Mouse (Mus musculus) heart, adult 2 months (tissue): ENCODE data around the gene Hoxc4.

Experiments
- CTCF ChIP-seq: fragments of 200-600 bp; IDR thresholded peaks from 2 replicates; pipeline ENCODE4 v1.8.1; 2022; ENCODE audit warnings: antibody characterized with exemption, mild to moderate bottlenecking, moderate library complexity
- EP300 ChIP-seq: fragments of 200-500 bp; IDR thresholded peaks from 2 replicates; pipeline ENCODE4 v1.6.1; 2011; ENCODE audit warnings: low read depth, low read length, control low read depth; ENCODE audit not compliant: insufficient read depth
- POLR2A ChIP-seq: fragments of 200-500 bp; IDR thresholded peaks from 2 replicates; pipeline ENCODE4 v1.6.1; 2011; ENCODE audit warnings: mild to moderate bottlenecking, low read depth, low read length, control low read depth; ENCODE audit not compliant: insufficient read depth

GRCm38 (mm10) chr15:103005308-103005707 lies 13.4 kb upstream of the Hoxc4 start:
- TF ChIP-seq CTCF: no peak
- TF ChIP-seq EP300: no peak
- TF ChIP-seq POLR2A: no peak
